Mouse (Mus musculus) lung, adult 2 months (tissue): ENCODE measurements around the gene Slc30a7. TPM values are rescaled to one million over a fixed set of nuclear protein-coding genes. Genes with fewer than 3 reads are reported as not detected.
A peak's percentile ranks its signal among the peaks of the same experiment; 100 is the strongest.

Experiments used
- DNase-seq: peaks from one replicate; pipeline ENCODE4 v3.0.0; 2022
- H3K4me1 ChIP-seq: fragments of 200-500 bp; 2 replicates; pipeline ENCODE4 v1.6.1; 2011; ENCODE audit warnings: low read length; ENCODE audit not compliant: control insufficient read depth, insufficient read depth
- H3K4me3 ChIP-seq: fragments of 200-500 bp; replicated peaks from 2 replicates; pipeline ENCODE3; 2011; ENCODE audit warnings: low read depth, mild to moderate bottlenecking, control low read depth, low read length; ENCODE audit errors: extremely low read depth
- CTCF ChIP-seq: fragments of 200-500 bp; IDR thresholded peaks from 2 replicates; pipeline ENCODE4 v1.5.1; 2011; ENCODE audit warnings: mild to moderate bottlenecking, low read length, control low read depth; ENCODE audit not compliant: insufficient read depth
- POLR2A ChIP-seq: fragments of 200-500 bp; IDR thresholded peaks from 2 replicates; pipeline ENCODE4 v1.6.1; 2011; ENCODE audit warnings: low read depth, mild to moderate bottlenecking, control low read depth, low read length, borderline replicate concordance; ENCODE audit errors: extremely low read depth
- WGBS: fragments of 180-500 bp; shearing (Covaris S2); methylation state at CpG from one replicate; pipeline ENCODE4 v1.1.7; 2018; 5-methylcytosine and 5-hydroxymethylcytosine counted together
- polyA plus RNA-seq: library from polyadenylated mRNA; depleted of rRNA; stranded (reverse); fragments of >200 nt; gene quantifications from 2 replicates; pipeline ENCODE4 v1.2.3, GENCODE M21; 2012

The Slc30a7 gene
- polyA plus RNA-seq, 1 experiment = 16.2 TPM

- no peak overlapping the region for H3K4me3 ChIP-seq
- TF ChIP-seq CTCF (no peak), POLR2A (no peak)
- no peaks in the 10 kb centered on the region for H3K4me1 ChIP-seq
- 72% methylated on average over 5 of the region's 5 CpGs for WGBS
- DNase-seq = no peak
These were observed 17.5 kb upstream of the Slc30a7 start for GRCm38 (mm10) chr3:116024669-116025068.

GRCm38 (mm10) chr3:116024236-116024635, 17.0 kb upstream of the Slc30a7 start:
- no peak for DNase-seq
- no peak for TF ChIP-seq CTCF
- TF ChIP-seq POLR2A = no peak
- 86% methylated on average over 12 of the region's 12 CpGs for WGBS
- no peak overlapping the region for H3K4me3 ChIP-seq
- no peaks in the 10 kb centered on the region for H3K4me1 ChIP-seq

- Histone ChIP-seq H3K4me3 (no peak overlapping the region), H3K4me1 (no peaks in the 10 kb centered on the region)
- TF ChIP-seq CTCF = no peak
- no peak for TF ChIP-seq POLR2A
- 95% methylated on average over 5 of the region's 5 CpGs for WGBS
- no peak for DNase-seq
These were observed 11.9 kb upstream of the Slc30a7 start for GRCm38 (mm10) chr3:116019136-116019535.

DNA sequence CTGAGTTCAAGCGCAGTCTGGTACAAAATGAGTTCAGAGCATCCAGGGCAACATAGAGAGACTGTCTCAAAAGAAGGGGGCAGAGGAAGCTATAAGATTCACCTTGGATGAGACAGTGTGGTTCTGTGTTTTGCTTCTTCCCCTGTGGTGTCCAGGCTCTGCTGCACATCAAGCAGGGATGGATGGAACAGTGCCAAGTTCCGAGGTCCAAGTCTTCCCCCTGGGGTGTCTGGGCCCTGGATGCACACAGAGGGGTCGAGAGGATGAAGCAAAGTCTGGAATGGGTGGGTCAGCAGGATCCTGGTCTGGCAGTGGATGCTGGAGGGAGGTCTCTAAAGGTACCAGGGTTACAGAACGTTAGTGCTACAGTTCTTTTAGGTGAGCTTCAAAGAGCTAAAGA, 11.4 kb upstream of the Slc30a7 start:
- DNase-seq = no peak
- no peak for TF ChIP-seq CTCF
- no peak overlapping the region for H3K4me3 ChIP-seq
- no peaks in the 10 kb centered on the region for H3K4me1 ChIP-seq
- WGBS = 67% methylated on average over 4 of the region's 4 CpGs

- H3K4me3 ChIP-seq = no peak overlapping the region
- no peak for DNase-seq
- TF ChIP-seq CTCF = no peak
- no peak for TF ChIP-seq POLR2A
- WGBS = 94% methylated on average over 13 of the region's 13 CpGs
- no peaks in the 10 kb centered on the region for H3K4me1 ChIP-seq
These were observed 8.9 kb upstream of the Slc30a7 start for GRCm38 (mm10) chr3:116016116-116016515.

GRCm38 (mm10) chr3:116014901-116015300, 7.7 kb upstream of the Slc30a7 start:
- DNase-seq = no peak
- 90% methylated on average over 6 of the region's 6 CpGs for WGBS
- Histone ChIP-seq H3K4me1 (no peaks in the 10 kb centered on the region), H3K4me3 (no peak overlapping the region)
- TF ChIP-seq POLR2A (no peak), CTCF (no peak)

- Histone ChIP-seq H3K4me3 (no peak overlapping the region), H3K4me1 (no peaks in the 10 kb centered on the region; the same call in 1 of the 2 replicates)
- WGBS = 85% methylated on average over 17 of the region's 17 CpGs
- TF ChIP-seq CTCF (no peak), POLR2A (no peak)
- no peak for DNase-seq
These were observed 2.6 kb upstream of the Slc30a7 start for GRCm38 (mm10) chr3:116009622-116010344.

DNA sequence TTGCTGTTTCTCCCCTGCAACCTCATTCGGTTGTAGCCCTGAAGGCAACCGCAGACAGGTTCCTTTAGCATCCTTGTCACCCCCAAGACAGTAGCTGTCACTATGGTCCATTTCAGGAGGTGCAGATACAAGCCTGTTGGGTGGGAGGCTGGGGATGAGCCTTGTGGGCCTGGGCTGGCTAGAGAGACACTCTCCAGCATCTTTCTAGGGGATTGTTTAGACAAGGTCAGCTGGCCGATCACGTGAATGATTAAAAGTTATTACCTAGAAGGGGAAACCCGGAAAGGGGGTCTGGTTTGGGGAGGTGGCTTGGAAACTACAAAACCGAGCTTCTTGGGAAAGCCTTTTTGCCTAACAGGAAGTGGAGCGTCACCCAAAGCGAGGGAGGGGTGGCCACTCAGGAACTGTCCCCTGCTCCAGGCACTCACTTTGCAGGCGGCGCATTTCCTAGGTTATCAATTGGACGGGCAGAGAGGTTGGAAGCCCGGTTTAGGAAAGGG, 785 bp upstream of the Slc30a7 start:
- DNase-seq = peak; percentile 70
- Histone ChIP-seq H3K4me3 (peak overlapping the region; percentile 78), H3K4me1 (no peaks in the 10 kb centered on the region; the same call in 1 of the 2 replicates)
- TF ChIP-seq CTCF (no peak), POLR2A (no peak)
- WGBS = under 1% methylated on average over 12 of the region's 12 CpGs

DNA sequence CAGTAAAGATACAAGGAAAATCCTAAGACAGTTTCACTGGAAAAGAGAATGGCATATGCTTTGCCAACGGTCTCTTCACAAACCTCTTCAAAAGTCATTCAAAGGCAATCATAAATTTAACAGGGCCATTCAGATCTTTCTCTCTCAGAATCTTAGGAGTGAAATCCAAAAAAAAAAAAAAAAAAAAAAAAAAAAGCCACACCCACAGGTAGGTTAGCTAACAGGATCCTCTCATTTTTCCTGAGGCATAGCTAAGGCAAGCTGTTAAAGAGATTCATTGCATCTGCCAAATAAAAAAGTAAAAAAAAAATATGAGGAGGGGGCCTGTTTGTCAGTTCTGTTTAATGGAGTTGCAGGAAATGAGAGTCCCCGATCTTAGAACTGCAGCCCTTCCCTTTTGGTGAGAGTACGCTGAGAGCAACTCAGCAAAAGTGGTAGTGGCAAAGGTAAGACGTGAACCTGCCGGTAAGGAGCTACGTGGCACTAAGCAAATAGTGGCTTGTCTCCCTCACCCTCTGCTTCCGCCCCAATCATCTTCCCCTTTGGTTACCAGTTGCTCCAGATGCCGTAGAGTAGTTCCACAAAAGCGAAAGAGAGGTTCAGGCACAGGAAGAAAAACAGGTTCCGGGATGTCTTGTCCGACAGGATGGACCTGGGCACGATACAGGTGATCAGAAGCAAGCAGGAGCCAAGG, 775 bp downstream of the Slc30a7 start:
- TF ChIP-seq CTCF (no peak), POLR2A (no peak)
- Histone ChIP-seq H3K4me3 (peak overlapping the region; percentile 94), H3K4me1 (no peaks in the 10 kb centered on the region; the same call in 1 of the 2 replicates)
- DNase-seq = no peak
- WGBS = 4% methylated on average over 12 of the region's 12 CpGs

GRCm38 (mm10) chr3:115996929-115997328, 10.3 kb downstream of the Slc30a7 start:
- TF ChIP-seq CTCF (no peak), POLR2A (no peak)
- 0 out of 2 replicates have a peak, but pooled peaks cover 2% of the 10 kb centered on the region for H3K4me1 ChIP-seq
- WGBS = 84% methylated on average over 5 of the region's 5 CpGs

More at GRCm38 (mm10) chr3:115996929-115997328, 10.3 kb downstream of the Slc30a7 start:
- no peak overlapping the region for H3K4me3 ChIP-seq
- DNase-seq = no peak
